Mouse (Mus musculus): ENCODE measurements at regions not wholly inside any gene's neighbourhood (a gene's known extent, or its start where the extent isn't known, plus 50 kb on each side); places are given as distances from the start of the nearest gene placed in this dataset.

GRCm38 (mm10) chr13:90226212-90226611 is 136.8 kb upstream of the Xrcc4 start:
- no peak for TF ChIP-seq MAFK (IDR thresholded peaks at IDR 0.05; ENCODE audit: insufficient read depth, low read depth, low read length)
- TF ChIP-seq ZNF384 (IDR thresholded peaks at IDR 0.05; ENCODE audit: low read depth, low read length) = no peak
- no peak for TF ChIP-seq ZC3H11A (IDR thresholded peaks at IDR 0.05; ENCODE audit: borderline replicate concordance, low read depth, low read length)

Data from ES-E14 (cell line).